ENCODE assay signal across 8 mouse cellular contexts in genomic region chr1:180941726-180942125, GRCm38 (mm10). TPM values are rescaled to one million over a fixed set of nuclear protein-coding genes. Genes with fewer than 3 reads are reported as not detected.
DNase-seq lines count a peak whose midpoint lies in the region; ATAC-seq lines count a peak whose summit lies in the region.

No protein-coding gene starts in this region.

- H3K4me3 ChIP-seq in kidney, embryonic 15.5 days (replicated peaks) = peak overlapping the region; percentile 78
- peak overlapping the region; percentile 91 to 92 for H3K4me3 ChIP-seq in heart, embryonic 14.5 days (ENCODE audit: control insufficient read depth in 1 of 2, insufficient read depth in 1 of 2, low read depth in 1 of 2, low read length in 2 of 2)
- H3K4me3 ChIP-seq in liver, embryonic 15.5 days (replicated peaks) = peak overlapping the region; percentile 92

- H3K9me3 ChIP-seq in kidney, embryonic 15.5 days (replicated peaks) = no peaks in the 10 kb centered on the region
- no peaks in the 10 kb centered on the region for H3K9me3 ChIP-seq in heart, embryonic 14.5 days (ENCODE audit: control insufficient read depth, low read length)
- no peaks in the 10 kb centered on the region for H3K9me3 ChIP-seq in liver, embryonic 15.5 days (replicated peaks)

- H3K27ac ChIP-seq in kidney, embryonic 15.5 days = peak overlapping the region; percentile 61
- H3K27ac ChIP-seq in heart, embryonic 14.5 days (replicated peaks in 1 of 2; ENCODE audit: control insufficient read depth in 1 of 2, insufficient read depth in 1 of 2, low read depth in 2 of 2, low read length in 2 of 2) = peak overlapping the region; percentile 86 to 88
- peak overlapping the region; percentile 89 for H3K27ac ChIP-seq in liver, embryonic 15.5 days (replicated peaks)

- ATAC-seq in kidney, embryonic 15.5 days (replicated peaks; ENCODE audit: low FRiP score) = peak; percentile 6; the same call in 1 of the 2 replicates
- ATAC-seq in heart, embryonic 14.5 days (ENCODE audit: insufficient number of reproducible peaks, insufficient read depth, low FRiP score, low read depth) = no peak
- peak; percentile 7; the same call in 1 of the 2 replicates for ATAC-seq in liver, embryonic 15.5 days (ENCODE audit: insufficient read depth)
- no peak for ATAC-seq in inflammation-experienced regulatory T-cells, adult 6 months

- no peak for DNase-seq in kidney, postnatal 14 days
- peak; percentile 40 for DNase-seq in adipocyte (ENCODE audit: low spot score)
- DNase-seq in right cerebral cortex, adult 2 months (ENCODE audit: low spot score in 2 of 2) = no peak
- DNase-seq in layer of hippocampus, adult 9-11 months = no peak

- H3K9ac ChIP-seq in kidney, embryonic 15.5 days = peak overlapping the region; percentile 66
- H3K9ac ChIP-seq in heart, embryonic 14.5 days (ENCODE audit: low read length) = peak overlapping the region; percentile 87
- peak overlapping the region; percentile 91 for H3K9ac ChIP-seq in liver, embryonic 15.5 days

- H3K27me3 ChIP-seq in kidney, embryonic 15.5 days = peaks cover 31% of the 10 kb centered on the region
- peaks cover 9% of the 10 kb centered on the region; the same call in 1 of the 2 replicates for H3K27me3 ChIP-seq in heart, embryonic 14.5 days (ENCODE audit: control insufficient read depth, insufficient read depth, low read length)
- H3K27me3 ChIP-seq in liver, embryonic 15.5 days = no peaks in the 10 kb centered on the region

- peak overlapping the region; percentile 95 for H3K4me2 ChIP-seq in kidney, embryonic 15.5 days
- peak overlapping the region; percentile 88 for H3K4me2 ChIP-seq in heart, embryonic 14.5 days (ENCODE audit: low read length)
- peak overlapping the region; percentile 96 for H3K4me2 ChIP-seq in liver, embryonic 15.5 days

- 7% methylated on average over 18 of the region's 18 CpGs for WGBS in kidney, embryonic 15.5 days
- 2% methylated on average over 18 of the region's 18 CpGs for WGBS in heart, embryonic 14.5 days
- WGBS in liver, embryonic 15.5 days (ENCODE audit: insufficient replicate concordance) = 6% methylated on average over 18 of the region's 18 CpGs

- H3K4me1 ChIP-seq in kidney, embryonic 15.5 days = peaks cover 51% of the 10 kb centered on the region
- H3K4me1 ChIP-seq in heart, embryonic 14.5 days (ENCODE audit: control insufficient read depth in 2 of 2, insufficient read depth in 2 of 2, low read length in 2 of 2) = peaks cover 25 to 40% of the 10 kb centered on the region in 2 experiments; a peak in 3 of 4 replicates
- peaks cover 75% of the 10 kb centered on the region for H3K4me1 ChIP-seq in liver, embryonic 15.5 days (replicated peaks)

- no peaks in the 10 kb centered on the region for H3K36me3 ChIP-seq in kidney, embryonic 15.5 days
- H3K36me3 ChIP-seq in heart, embryonic 14.5 days (ENCODE audit: control insufficient read depth, insufficient read depth, low read length) = peaks cover 3% of the 10 kb centered on the region
- H3K36me3 ChIP-seq in liver, embryonic 15.5 days (replicated peaks) = no peaks in the 10 kb centered on the region

RNA-seq across cellular contexts. Expression of gene Tmem63a, which starts 0.4 kb away (rescaled TPM):
- 10.2 and 12.5 TPM in 2 replicates for polyA plus RNA-seq in kidney, embryonic 15.5 days (2015; fragmentation: Nextera tagmentation; extraction: Ambion mirVana)
- polyA plus RNA-seq in heart, embryonic 14.5 days (2014; fragmentation: Nextera tagmentation; extraction: Ambion mirVana) = 9.1 and 9.3 TPM in 2 replicates
- 8.0 and 9.3 TPM in 2 replicates for polyA plus RNA-seq in liver, embryonic 15.5 days (2015; fragmentation: Nextera tagmentation; extraction: Ambion mirVana)
- polyA plus RNA-seq in inflammation-experienced regulatory T-cells, adult 6 months (2017; shearing (Covaris generic)) = 10 to 100 TPM; 12.8 to 18.6 (median 14.0) TPM

RNA-seq across cellular contexts. Expression of gene Lefty1, which starts 6.9 kb away (rescaled TPM):
- polyA plus RNA-seq in kidney, embryonic 15.5 days (2015; fragmentation: Nextera tagmentation; extraction: Ambion mirVana) = 1.3 TPM in 2 replicates
- 1.1 and 1.5 TPM in 2 replicates for polyA plus RNA-seq in heart, embryonic 14.5 days (2014; fragmentation: Nextera tagmentation; extraction: Ambion mirVana)
- 4.8 and 5.2 TPM in 2 replicates for polyA plus RNA-seq in liver, embryonic 15.5 days (2015; fragmentation: Nextera tagmentation; extraction: Ambion mirVana)
- not detected for polyA plus RNA-seq in inflammation-experienced regulatory T-cells, adult 6 months (2017; shearing (Covaris generic))

RNA-seq across cellular contexts. Expression of gene Pycr2, which starts 37.6 kb away (rescaled TPM):
- 96.2 and 103 TPM in 2 replicates for polyA plus RNA-seq in kidney, embryonic 15.5 days (2015; fragmentation: Nextera tagmentation; extraction: Ambion mirVana)
- polyA plus RNA-seq in heart, embryonic 14.5 days (2014; fragmentation: Nextera tagmentation; extraction: Ambion mirVana) = 42.1 and 46.0 TPM in 2 replicates
- 93.6 and 108 TPM in 2 replicates for polyA plus RNA-seq in liver, embryonic 15.5 days (2015; fragmentation: Nextera tagmentation; extraction: Ambion mirVana)
- polyA plus RNA-seq in inflammation-experienced regulatory T-cells, adult 6 months (2017; shearing (Covaris generic)) = 10 to 100 TPM; 39.9 to 46.0 (median 44.5) TPM

RNA-seq across cellular contexts. Expression of gene Lefty2, which starts 48.8 kb away (rescaled TPM):
- polyA plus RNA-seq in kidney, embryonic 15.5 days (2015; fragmentation: Nextera tagmentation; extraction: Ambion mirVana) = 0.12 TPM in 1 of 2 replicates, not detected in the other
- polyA plus RNA-seq in heart, embryonic 14.5 days (2014; fragmentation: Nextera tagmentation; extraction: Ambion mirVana) = not detected in 2 replicates
- not detected in 2 replicates for polyA plus RNA-seq in liver, embryonic 15.5 days (2015; fragmentation: Nextera tagmentation; extraction: Ambion mirVana)
- polyA plus RNA-seq in inflammation-experienced regulatory T-cells, adult 6 months (2017; shearing (Covaris generic)) = not detected

Comparison
In these comparisons a context has a peak if more than half of its experiments do, and no peak if none do; other contexts are left out.
1. ATAC-seq: peak in kidney, embryonic 15.5 days (single experiment) and liver, embryonic 15.5 days (single experiment); none in heart, embryonic 14.5 days (single experiment) and inflammation-experienced regulatory T-cells, adult 6 months (single experiment).
2. Peak in every context shown above with its lines, with median percentiles within 50 percentile points of each other: H3K27ac ChIP-seq, H3K4me2 ChIP-seq, H3K4me3 ChIP-seq and H3K9ac ChIP-seq.